Mouse (Mus musculus) CH12.LX (cell line): Measurements from ENCODE around the gene Klhl29.

ENCODE experiments used
- CTCF ChIP-seq, 2 experiments: IDR thresholded peaks in 1 of 2; conservative IDR thresholded peaks in 1 of 2; 2 replicates each; pipeline ENCODE4 v1.5.1; 2011 to 2012; ENCODE audit warnings: low read depth in 2 of 2, low read length in 2 of 2, improper control_type of control experiment in 1 of 2, inconsistent platforms in 1 of 2, mild to moderate bottlenecking in 1 of 2, moderate library complexity in 1 of 2
- HCFC1 ChIP-seq: IDR thresholded peaks from 2 replicates; pipeline ENCODE4 v1.6.1; 2012; ENCODE audit warnings: low read depth, mild to moderate bottlenecking, inconsistent platforms, low read length, improper control_type of control experiment
- MAFK ChIP-seq: IDR thresholded peaks from 2 replicates; pipeline ENCODE4 v1.6.1; 2011; ENCODE audit warnings: low read length, improper control_type of control experiment; ENCODE audit not compliant: insufficient replicate concordance
- MAX ChIP-seq: IDR thresholded peaks from 2 replicates; pipeline ENCODE4 v1.6.1; 2011; ENCODE audit warnings: low read length, improper control_type of control experiment
- POLR2A ChIP-seq: IDR thresholded peaks from 2 replicates; pipeline ENCODE4 v1.6.1; 2011; ENCODE audit warnings: low read depth, mild to moderate bottlenecking, improper control_type of control experiment, low read length
- SMC3 ChIP-seq: IDR thresholded peaks from 2 replicates; pipeline ENCODE4 v1.6.1; 2011; ENCODE audit warnings: low read depth, low read length, improper control_type of control experiment
- TBP ChIP-seq: conservative IDR thresholded peaks from 2 replicates; pipeline ENCODE4 v1.6.1; 2011; ENCODE audit warnings: low read depth, low read length, improper control_type of control experiment
- USF1 ChIP-seq: IDR thresholded peaks from 2 replicates; pipeline ENCODE4 v1.6.1; 2014; ENCODE audit warnings: low read depth, mild to moderate bottlenecking, inconsistent platforms, low read length, improper control_type of control experiment
- ZMIZ1 ChIP-seq: IDR thresholded peaks from 2 replicates; pipeline ENCODE4 v1.6.1; 2012; ENCODE audit warnings: low read depth, mild to moderate bottlenecking, inconsistent platforms, low read length, improper control_type of control experiment

DNA sequence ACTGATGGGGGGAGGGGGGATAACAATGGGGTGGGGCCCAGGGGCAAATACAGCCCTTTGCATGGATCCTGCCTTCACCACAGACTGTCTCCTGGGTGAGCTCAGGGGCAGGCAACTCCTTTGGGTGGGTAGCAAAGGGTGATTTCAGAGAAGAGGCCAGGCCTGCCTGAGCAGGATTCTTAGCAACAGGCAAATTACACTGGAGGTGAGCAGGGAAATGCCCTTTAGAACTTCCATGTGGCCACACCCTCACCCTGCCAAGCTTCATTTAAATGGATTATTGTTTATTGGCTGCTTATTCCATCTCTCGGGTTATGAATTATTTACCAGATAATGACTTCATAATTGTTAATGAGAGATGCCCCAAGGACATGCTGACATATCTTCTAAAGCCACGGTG, 91.8 kb downstream of the Klhl29 start:
- TF ChIP-seq ZMIZ1 (no peak), HCFC1 (no peak), SMC3 (no peak), TBP (no peak), POLR2A (no peak), CTCF (conservative IDR thresholded peaks at IDR 0.05 in 1 of 2, IDR thresholded peaks at IDR 0.05 in 1 of 2; ENCODE audit: low read depth in 2 of 2, low read length in 2 of 2) (no peak), MAX (no peak), MAFK (no peak), USF1 (no peak)
